Mouse (Mus musculus) embryonic facial prominence, embryonic 13.5 days (tissue): ENCODE measurements around the gene Sp100. TPM values are rescaled to one million over a fixed set of nuclear protein-coding genes. Genes with fewer than 3 reads are reported as not detected.
"Not testable (repeated sequence)": the region's sequence is repeated elsewhere in the genome, so short reads cannot be mapped to it uniquely, and the experiment has no call there.

Experiments
- ATAC-seq: fragments of 200-750 bp; cut with Nextera tagmentation; 2 replicates; pipeline ENCODE4 v1.8.0; 2017; ENCODE audit warnings: low read depth; ENCODE audit not compliant: insufficient number of reproducible peaks, insufficient read depth, low FRiP score, low TSS enrichment
- H3K27ac ChIP-seq: fragments of 300-500 bp; sonication (generic); 2 replicates; pipeline ENCODE4 v1.5.1; 2015; ENCODE audit warnings: moderate library complexity, mild to moderate bottlenecking, inconsistent platforms
- H3K27me3 ChIP-seq: fragments of 300-500 bp; sonication (generic); 2 replicates; pipeline ENCODE4 v1.6.1; 2015; ENCODE audit warnings: mild to moderate bottlenecking, inconsistent platforms
- H3K36me3 ChIP-seq: fragments of 300-500 bp; sonication (generic); 2 replicates; pipeline ENCODE4 v1.6.1; 2015; ENCODE audit warnings: mild to moderate bottlenecking, inconsistent platforms
- H3K4me1 ChIP-seq: fragments of 300-500 bp; sonication (generic); 2 replicates; pipeline ENCODE4 v1.6.1; 2015; ENCODE audit warnings: inconsistent platforms
- H3K4me2 ChIP-seq: fragments of 300-500 bp; sonication (generic); 2 replicates; pipeline ENCODE4 v1.6.1; 2015; ENCODE audit warnings: moderate library complexity, mild to moderate bottlenecking, inconsistent platforms
- H3K4me3 ChIP-seq: fragments of 300-500 bp; sonication (generic); 2 replicates; pipeline ENCODE4 v1.5.1; 2015; ENCODE audit warnings: mild to moderate bottlenecking, inconsistent platforms
- H3K9ac ChIP-seq: fragments of 300-500 bp; sonication (generic); 2 replicates; pipeline ENCODE4 v1.6.1; 2015; ENCODE audit warnings: mild to moderate bottlenecking, inconsistent platforms
- H3K9me3 ChIP-seq: fragments of 300-500 bp; sonication (generic); 2 replicates; pipeline ENCODE4 v1.6.1; 2016; ENCODE audit warnings: inconsistent platforms
- WGBS: fragments of 180-500 bp; shearing (Covaris S2); methylation state at CpG from one replicate; pipeline ENCODE4 v1.1.7; 2015; ENCODE audit warnings: mixed read lengths; 5-methylcytosine and 5-hydroxymethylcytosine counted together
- polyA plus RNA-seq: library from polyadenylated mRNA; unstranded; fragments of >200 nt; fragmentation: Nextera tagmentation; extraction: Ambion mirVana; gene quantifications from 2 replicates; pipeline ENCODE4 v1.2.1, GENCODE M21; 2015

Sp100 gene
- polyA plus RNA-seq, 1 experiment from 2014 or later, result 1.0 TPM

GRCm38 (mm10) chr1:85651770-85652275, 2.0 kb downstream of the Sp100 start:
- H3K9me3 ChIP-seq, H3K9ac ChIP-seq, H3K4me1 ChIP-seq, H3K4me3 ChIP-seq, H3K27ac ChIP-seq, H3K36me3 ChIP-seq, H3K27me3 ChIP-seq, ATAC-seq, H3K4me2 ChIP-seq: not testable (repeated sequence)
- WGBS, result 78% methylated on average over 13 of the region's 13 CpGs

- not testable (repeated sequence) for H3K4me1 ChIP-seq, ATAC-seq, H3K27ac ChIP-seq, H3K4me3 ChIP-seq, H3K9me3 ChIP-seq, H3K4me2 ChIP-seq, H3K9ac ChIP-seq, H3K27me3 ChIP-seq, H3K36me3 ChIP-seq
- 97% methylated on average over 2 of the region's 2 CpGs for WGBS
These were observed 7.4 kb downstream of the Sp100 start for GRCm38 (mm10) chr1:85657211-85657610.

GRCm38 (mm10) chr1:85664266-85664665, 14.5 kb downstream of the Sp100 start:
- Histone ChIP-seq H3K9ac (no peak overlapping the region), H3K4me1 (no peaks in the 10 kb centered on the region), H3K4me2 (no peak overlapping the region), H3K27ac (no peak overlapping the region), H3K9me3 (no peaks in the 10 kb centered on the region), H3K36me3 (no peaks in the 10 kb centered on the region), H3K27me3 (no peaks in the 10 kb centered on the region), H3K4me3 (no peak overlapping the region)
- ATAC-seq, result no peak

GRCm38 (mm10) chr1:85680226-85680625, 30.4 kb downstream of the Sp100 start:
- no peak overlapping the region for H3K9ac ChIP-seq
- no peaks in the 10 kb centered on the region for H3K36me3 ChIP-seq
- H3K27ac ChIP-seq, result no peak overlapping the region
- WGBS, result 39% methylated on average over 4 of the region's 4 CpGs
- H3K9me3 ChIP-seq, result no peaks in the 10 kb centered on the region
- H3K4me2 ChIP-seq, result no peak overlapping the region
- H3K4me1 ChIP-seq, result no peaks in the 10 kb centered on the region
- no peak overlapping the region for H3K4me3 ChIP-seq
- no peak for ATAC-seq
- no peaks in the 10 kb centered on the region for H3K27me3 ChIP-seq

- Histone ChIP-seq H3K4me3 (no peak overlapping the region), H3K4me2 (no peak overlapping the region), H3K9me3 (no peaks in the 10 kb centered on the region), H3K4me1 (no peaks in the 10 kb centered on the region), H3K27ac (no peak overlapping the region), H3K36me3 (no peaks in the 10 kb centered on the region), H3K27me3 (no peaks in the 10 kb centered on the region), H3K9ac (no peak overlapping the region)
- no peak for ATAC-seq
- 72% methylated on average over 5 of the region's 5 CpGs for WGBS
These were observed 36.9 kb downstream of the Sp100 start for GRCm38 (mm10) chr1:85686666-85687065.

- no peak for ATAC-seq
- no peak overlapping the region for H3K9ac ChIP-seq
- H3K4me2 ChIP-seq, result no peak overlapping the region
- H3K9me3 ChIP-seq, result no peaks in the 10 kb centered on the region
- no peak overlapping the region for H3K4me3 ChIP-seq
- 21% methylated on average over 5 of the region's 5 CpGs for WGBS
- no peaks in the 10 kb centered on the region for H3K36me3 ChIP-seq
- no peaks in the 10 kb centered on the region for H3K27me3 ChIP-seq
- H3K4me1 ChIP-seq, result no peaks in the 10 kb centered on the region
- no peak overlapping the region for H3K27ac ChIP-seq
These were observed 37.6 kb downstream of the Sp100 start for GRCm38 (mm10) chr1:85687346-85687745.

GRCm38 (mm10) chr1:85690544-85690943, 40.8 kb downstream of the Sp100 start:
- Histone ChIP-seq H3K4me1 (no peaks in the 10 kb centered on the region), H3K4me3 (no peak overlapping the region), H3K9me3 (no peaks in the 10 kb centered on the region), H3K27ac (no peak overlapping the region), H3K9ac (no peak overlapping the region), H3K27me3 (no peaks in the 10 kb centered on the region), H3K36me3 (no peaks in the 10 kb centered on the region), H3K4me2 (no peak overlapping the region)
- no peak for ATAC-seq
- 82% methylated on average over 3 of the region's 3 CpGs for WGBS

GRCm38 (mm10) chr1:85692281-85692680, 42.5 kb downstream of the Sp100 start:
- no peak overlapping the region for H3K9ac ChIP-seq
- H3K27ac ChIP-seq, result no peak overlapping the region
- no peaks in the 10 kb centered on the region for H3K4me1 ChIP-seq
- ATAC-seq, result no peak
- H3K27me3 ChIP-seq, result no peaks in the 10 kb centered on the region
- H3K4me3 ChIP-seq, result no peak overlapping the region
- H3K36me3 ChIP-seq, result no peaks in the 10 kb centered on the region
- WGBS, result 72% methylated on average over 1 of the region's 1 CpGs
- no peaks in the 10 kb centered on the region for H3K9me3 ChIP-seq
- no peak overlapping the region for H3K4me2 ChIP-seq

GRCm38 (mm10) chr1:85693280-85693679, 43.5 kb downstream of the Sp100 start:
- no peak for ATAC-seq
- no peak overlapping the region for H3K9ac ChIP-seq
- 70% methylated on average over 3 of the region's 3 CpGs for WGBS
- H3K36me3 ChIP-seq, result no peaks in the 10 kb centered on the region
- H3K4me1 ChIP-seq, result no peaks in the 10 kb centered on the region
- no peak overlapping the region for H3K4me2 ChIP-seq
- no peak overlapping the region for H3K4me3 ChIP-seq
- H3K9me3 ChIP-seq, result no peaks in the 10 kb centered on the region
- no peak overlapping the region for H3K27ac ChIP-seq
- H3K27me3 ChIP-seq, result no peaks in the 10 kb centered on the region

GRCm38 (mm10) chr1:85695646-85696045, 45.9 kb downstream of the Sp100 start:
- H3K27ac ChIP-seq, result no peak overlapping the region
- no peak overlapping the region for H3K4me3 ChIP-seq
- H3K4me2 ChIP-seq, result no peak overlapping the region
- H3K4me1 ChIP-seq, result no peaks in the 10 kb centered on the region
- H3K9ac ChIP-seq, result no peak overlapping the region
- H3K27me3 ChIP-seq, result no peaks in the 10 kb centered on the region
- no peaks in the 10 kb centered on the region for H3K36me3 ChIP-seq
- ATAC-seq, result no peak
- no peaks in the 10 kb centered on the region for H3K9me3 ChIP-seq
- WGBS, result 78% methylated on average over 3 of the region's 3 CpGs

GRCm38 (mm10) chr1:85697721-85698493, 48.1 kb downstream of the Sp100 start:
- no peaks in the 10 kb centered on the region for H3K9me3 ChIP-seq
- 78% methylated on average over 4 of the region's 4 CpGs for WGBS
- H3K27me3 ChIP-seq, result no peaks in the 10 kb centered on the region
- H3K36me3 ChIP-seq, result no peaks in the 10 kb centered on the region
- no peak overlapping the region for H3K4me2 ChIP-seq
- no peak for ATAC-seq
- H3K27ac ChIP-seq, result no peak overlapping the region
- H3K4me1 ChIP-seq, result no peaks in the 10 kb centered on the region
- H3K4me3 ChIP-seq, result no peak overlapping the region
- no peak overlapping the region for H3K9ac ChIP-seq

GRCm38 (mm10) chr1:85702531-85702930, 52.7 kb downstream of the Sp100 start:
- Histone ChIP-seq H3K4me1 (no peaks in the 10 kb centered on the region), H3K9me3 (no peaks in the 10 kb centered on the region), H3K4me3 (no peak overlapping the region), H3K36me3 (no peaks in the 10 kb centered on the region), H3K4me2 (no peak overlapping the region), H3K27ac (no peak overlapping the region), H3K9ac (no peak overlapping the region), H3K27me3 (no peaks in the 10 kb centered on the region)
- 78% methylated on average over 4 of the region's 4 CpGs for whole genome bisulfite sequencing
- no peak for ATAC-seq
